Mouse (Mus musculus): Measurements from ENCODE around the gene Tdp2.

DNA sequence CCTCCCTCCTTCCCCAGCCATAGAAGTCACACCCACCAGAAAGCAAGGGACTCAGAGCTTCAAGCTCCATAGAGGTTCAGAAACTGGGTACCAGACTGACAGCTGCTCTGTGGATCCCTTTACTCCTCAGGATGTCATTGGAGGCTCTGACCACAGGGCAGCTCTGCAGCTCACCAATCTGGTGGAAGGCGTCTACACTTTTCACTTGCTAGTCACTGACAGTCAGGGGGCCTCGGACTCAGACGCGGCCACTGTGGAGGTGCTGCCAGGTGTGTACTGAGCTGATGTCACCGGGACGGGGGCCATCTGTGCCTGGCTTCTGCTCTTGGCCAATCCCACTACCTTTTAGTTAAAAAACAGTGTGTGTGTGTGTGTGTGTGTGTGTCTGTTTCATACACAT, 50.9 kb downstream of the Tdp2 start:
- TF ChIP-seq POLR2A (IDR thresholded peaks at IDR 0.05; ENCODE audit: borderline replicate concordance, extremely low read depth, low read depth, low read length) (no peak), CTCF (IDR thresholded peaks at IDR 0.05; ENCODE audit: insufficient read depth, low read length) (no peak)
